Mouse (Mus musculus): ENCODE measurements around the gene Npff. TPM values are rescaled to one million over a fixed set of nuclear protein-coding genes. Genes with fewer than 3 reads are reported as not detected.

Npff gene
- polyA plus RNA-seq (2014; fragmentation: Nextera tagmentation; extraction: Ambion mirVana), result 2.3 and 3.1 TPM in 2 replicates

- Histone ChIP-seq H3K27me3 (ENCODE audit: control insufficient read depth, insufficient read depth, low read length) (no peaks in the 10 kb centered on the region), H3K36me3 (ENCODE audit: control insufficient read depth, insufficient read depth, low read length) (peaks cover 51% of the 10 kb centered on the region), H3K27ac (ENCODE audit: low read length) (no peak within 1 kb of the TSS), H3K4me2 (replicated peaks; ENCODE audit: low read depth, low read length) (no peak within 1 kb of the TSS), H3K4me1 (ENCODE audit: control insufficient read depth, insufficient read depth, low read length) (0 out of 2 replicates have a peak, but pooled peaks cover 2% of the 10 kb centered on the region), H3K9me3 (ENCODE audit: control insufficient read depth, low read depth, low read length) (no peaks in the 10 kb centered on the region), H3K4me3 (ENCODE audit: low read depth, low read length) (no peak within 1 kb of the TSS), H3K9ac (replicated peaks; ENCODE audit: low read depth, low read length) (no peak within 1 kb of the TSS)
- WGBS, result 4% methylated on average over 3 of the region's 3 CpGs
- ATAC-seq (ENCODE audit: insufficient number of reproducible peaks, insufficient read depth, low FRiP score, low read depth), result no peak
Observed at GRCm38 (mm10) chr15:102524892-102525485, at the start of gene Npff. Gene Npff (minus strand): TSS chr15:102524942.

DNA sequence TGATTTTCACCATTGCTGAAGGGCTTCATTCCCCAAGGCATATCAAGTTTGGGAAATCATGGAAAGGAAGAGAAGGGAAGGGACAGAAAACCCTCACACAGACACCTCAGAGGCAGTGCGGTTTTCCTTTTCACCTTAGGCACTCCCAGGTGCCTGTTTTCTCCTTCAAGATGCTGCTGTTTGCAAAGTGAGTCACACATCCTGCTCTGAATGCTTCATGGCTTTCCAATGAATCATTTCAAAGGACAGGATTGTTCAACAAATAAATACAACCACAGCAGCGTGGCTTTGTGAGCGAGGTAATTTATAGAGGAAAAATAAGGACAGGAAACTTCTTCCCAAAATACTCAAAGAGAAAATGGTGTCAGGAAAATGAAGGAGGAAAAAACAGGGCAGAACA lies 47.3 kb upstream of the Npff start:
- Histone ChIP-seq H3K9me3 (ENCODE audit: control insufficient read depth, low read depth, low read length) (no peaks in the 10 kb centered on the region), H3K27ac (ENCODE audit: low read length) (no peak overlapping the region), H3K27me3 (ENCODE audit: control insufficient read depth, insufficient read depth, low read length) (no peaks in the 10 kb centered on the region), H3K9ac (replicated peaks; ENCODE audit: low read depth, low read length) (no peak overlapping the region), H3K4me1 (ENCODE audit: control insufficient read depth, insufficient read depth, low read length) (0 out of 2 replicates have a peak, but pooled peaks cover 3% of the 10 kb centered on the region), H3K4me3 (ENCODE audit: low read depth, low read length) (no peak overlapping the region), H3K36me3 (ENCODE audit: control insufficient read depth, insufficient read depth, low read length) (no peaks in the 10 kb centered on the region), H3K4me2 (replicated peaks; ENCODE audit: low read depth, low read length) (no peak overlapping the region)
- ATAC-seq (ENCODE audit: insufficient number of reproducible peaks, insufficient read depth, low FRiP score, low read depth), result no peak
- 59% methylated on average over 3 of the region's 3 CpGs for WGBS

GRCm38 (mm10) chr15:102567849-102568248 lies 43.1 kb upstream of the Npff start:
- H3K4me3 ChIP-seq (ENCODE audit: low read depth, low read length), result no peak overlapping the region
- no peak overlapping the region for H3K9ac ChIP-seq (replicated peaks; ENCODE audit: low read depth, low read length)
- no peak overlapping the region for H3K27ac ChIP-seq (ENCODE audit: low read length)
- no peak for ATAC-seq (ENCODE audit: insufficient number of reproducible peaks, insufficient read depth, low FRiP score, low read depth)
- H3K4me2 ChIP-seq (replicated peaks; ENCODE audit: low read depth, low read length), result no peak overlapping the region
- no peaks in the 10 kb centered on the region for H3K27me3 ChIP-seq (ENCODE audit: control insufficient read depth, insufficient read depth, low read length)
- peaks cover 3% of the 10 kb centered on the region; the same call in 1 of the 2 replicates for H3K36me3 ChIP-seq (ENCODE audit: control insufficient read depth, insufficient read depth, low read length)
- 0 out of 2 replicates have a peak, but pooled peaks cover 3% of the 10 kb centered on the region for H3K4me1 ChIP-seq (ENCODE audit: control insufficient read depth, insufficient read depth, low read length)
- no peaks in the 10 kb centered on the region for H3K9me3 ChIP-seq (ENCODE audit: control insufficient read depth, low read depth, low read length)
- WGBS, result 78% methylated on average over 2 of the region's 2 CpGs

DNA sequence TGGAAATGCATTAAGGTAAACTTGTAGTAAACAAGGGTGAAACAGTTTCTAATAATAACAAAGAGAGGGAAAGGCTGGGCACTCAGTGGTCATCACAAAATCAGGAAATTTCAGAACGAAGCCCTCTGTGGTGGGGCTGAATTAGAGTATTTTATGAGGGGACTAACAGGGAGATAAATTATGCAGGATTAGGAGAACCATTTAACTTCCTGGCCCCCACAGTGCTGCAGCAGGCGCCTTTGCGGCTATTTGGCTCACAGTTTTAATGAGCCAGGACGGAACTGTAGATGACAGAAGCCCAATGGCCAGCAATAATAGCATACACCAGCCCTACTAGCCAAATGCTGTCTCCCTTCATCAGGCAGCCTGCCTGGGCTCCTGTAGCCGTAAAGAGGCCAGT lies 38.9 kb upstream of the Npff start:
- H3K9me3 ChIP-seq (ENCODE audit: control insufficient read depth, low read depth, low read length), result no peaks in the 10 kb centered on the region
- H3K4me2 ChIP-seq (replicated peaks; ENCODE audit: low read depth, low read length), result no peak overlapping the region
- no peak overlapping the region for H3K27ac ChIP-seq (ENCODE audit: low read length)
- no peaks in the 10 kb centered on the region for H3K4me1 ChIP-seq (ENCODE audit: control insufficient read depth, insufficient read depth, low read length)
- 86% methylated on average over 5 of the region's 5 CpGs for WGBS
- no peak overlapping the region for H3K4me3 ChIP-seq (ENCODE audit: low read depth, low read length)
- H3K36me3 ChIP-seq (ENCODE audit: control insufficient read depth, insufficient read depth, low read length), result peaks cover 12% of the 10 kb centered on the region; the same call in 1 of the 2 replicates
- no peak overlapping the region for H3K9ac ChIP-seq (replicated peaks; ENCODE audit: low read depth, low read length)
- no peak for ATAC-seq (ENCODE audit: insufficient number of reproducible peaks, insufficient read depth, low FRiP score, low read depth)
- H3K27me3 ChIP-seq (ENCODE audit: control insufficient read depth, insufficient read depth, low read length), result no peaks in the 10 kb centered on the region

GRCm38 (mm10) chr15:102563061-102563460 lies 38.3 kb upstream of the Npff start:
- H3K9ac ChIP-seq (replicated peaks; ENCODE audit: low read depth, low read length), result no peak overlapping the region
- ATAC-seq (ENCODE audit: insufficient number of reproducible peaks, insufficient read depth, low FRiP score, low read depth), result no peak
- H3K27ac ChIP-seq (ENCODE audit: low read length), result no peak overlapping the region
- H3K4me2 ChIP-seq (replicated peaks; ENCODE audit: low read depth, low read length), result no peak overlapping the region
- 73% methylated on average over 3 of the region's 3 CpGs for WGBS
- no peak overlapping the region for H3K4me3 ChIP-seq (ENCODE audit: low read depth, low read length)
- no peaks in the 10 kb centered on the region for H3K27me3 ChIP-seq (ENCODE audit: control insufficient read depth, insufficient read depth, low read length)
- H3K9me3 ChIP-seq (ENCODE audit: control insufficient read depth, low read depth, low read length), result no peaks in the 10 kb centered on the region
- H3K4me1 ChIP-seq (ENCODE audit: control insufficient read depth, insufficient read depth, low read length), result no peaks in the 10 kb centered on the region
- H3K36me3 ChIP-seq (ENCODE audit: control insufficient read depth, insufficient read depth, low read length), result peaks cover 12% of the 10 kb centered on the region; the same call in 1 of the 2 replicates

DNA sequence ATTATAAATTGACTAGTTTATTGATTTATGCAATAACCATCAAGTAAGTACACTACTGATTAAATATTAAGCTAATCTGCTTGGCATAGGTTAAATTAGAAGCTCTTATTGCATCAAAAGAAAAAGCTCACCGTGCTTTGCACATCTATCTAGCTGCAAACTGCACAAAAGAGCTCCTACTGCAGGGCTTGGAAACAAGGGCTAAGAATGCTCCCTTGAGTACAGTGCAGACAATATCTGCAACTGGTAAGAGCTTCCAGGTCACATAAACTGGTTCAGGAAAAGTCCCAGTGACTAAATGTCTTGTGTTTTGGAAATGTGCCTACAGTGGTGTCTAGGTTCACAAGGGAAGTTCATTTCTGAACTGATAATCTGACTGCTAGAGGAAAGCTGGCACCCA lies 37.7 kb upstream of the Npff start:
- H3K9me3 ChIP-seq (ENCODE audit: control insufficient read depth, low read depth, low read length), result no peaks in the 10 kb centered on the region
- ATAC-seq (ENCODE audit: insufficient number of reproducible peaks, insufficient read depth, low FRiP score, low read depth), result no peak

DNA sequence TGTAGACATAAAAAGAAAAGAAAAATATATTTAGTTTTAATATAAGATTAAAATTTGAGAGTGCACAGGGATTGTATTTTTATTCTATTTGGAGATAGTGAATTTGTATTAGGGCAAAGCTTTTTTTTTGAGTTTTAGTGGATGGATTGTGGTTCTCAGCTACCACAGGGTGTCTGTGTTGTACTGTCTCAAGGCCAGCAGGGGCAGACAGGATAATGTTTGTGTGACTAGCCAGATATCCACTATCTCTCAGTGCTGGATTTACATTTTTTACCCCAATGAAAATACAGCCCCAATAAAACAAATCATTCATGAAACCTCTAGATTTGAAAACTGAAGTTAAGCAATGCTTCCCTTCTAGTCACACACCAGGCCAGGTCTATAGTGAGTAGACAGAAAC lies 32.8 kb upstream of the Npff start:
- peaks cover 38% of the 10 kb centered on the region for H3K36me3 ChIP-seq (ENCODE audit: control insufficient read depth, insufficient read depth, low read length)
- H3K4me1 ChIP-seq (ENCODE audit: control insufficient read depth, insufficient read depth, low read length), result no peaks in the 10 kb centered on the region
- H3K9ac ChIP-seq (replicated peaks; ENCODE audit: low read depth, low read length), result no peak overlapping the region
- no peak overlapping the region for H3K27ac ChIP-seq (ENCODE audit: low read length)
- H3K27me3 ChIP-seq (ENCODE audit: control insufficient read depth, insufficient read depth, low read length), result no peaks in the 10 kb centered on the region
- H3K4me3 ChIP-seq (ENCODE audit: low read depth, low read length), result no peak overlapping the region
- no peaks in the 10 kb centered on the region for H3K9me3 ChIP-seq (ENCODE audit: control insufficient read depth, low read depth, low read length)
- ATAC-seq (ENCODE audit: insufficient number of reproducible peaks, insufficient read depth, low FRiP score, low read depth), result no peak
- no peak overlapping the region for H3K4me2 ChIP-seq (replicated peaks; ENCODE audit: low read depth, low read length)

More for the DNA sequence above, 37.7 kb upstream of the Npff start:
- Histone ChIP-seq H3K4me2 (replicated peaks; ENCODE audit: low read depth, low read length) (no peak overlapping the region), H3K27me3 (ENCODE audit: control insufficient read depth, insufficient read depth, low read length) (no peaks in the 10 kb centered on the region), H3K4me1 (ENCODE audit: control insufficient read depth, insufficient read depth, low read length) (no peaks in the 10 kb centered on the region), H3K36me3 (ENCODE audit: control insufficient read depth, insufficient read depth, low read length) (peaks cover 12% of the 10 kb centered on the region; the same call in 1 of the 2 replicates), H3K9ac (replicated peaks; ENCODE audit: low read depth, low read length) (no peak overlapping the region), H3K4me3 (ENCODE audit: low read depth, low read length) (no peak overlapping the region), H3K27ac (ENCODE audit: low read length) (no peak overlapping the region)
- WGBS, result 86% methylated on average over 1 of the region's 1 CpGs

DNA sequence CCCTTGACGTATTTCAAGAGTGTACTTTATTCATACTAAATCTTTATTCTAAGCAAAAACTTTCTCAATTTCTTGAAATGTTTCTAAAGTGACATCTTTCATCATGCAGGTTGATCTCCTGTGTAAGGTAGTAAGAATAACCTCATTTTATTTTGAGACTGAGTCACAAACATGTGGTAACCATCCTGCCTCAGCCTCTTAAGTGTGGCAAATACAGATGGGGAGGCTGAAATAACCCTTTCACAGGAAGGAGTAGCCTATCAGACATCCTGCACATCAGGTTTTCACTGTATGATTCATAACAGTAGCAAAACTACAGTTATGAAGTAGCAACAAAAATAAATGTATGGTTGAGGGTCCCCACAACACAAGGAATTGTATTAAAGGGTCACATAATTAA lies 30.8 kb upstream of the Npff start:
- Histone ChIP-seq H3K4me3 (ENCODE audit: low read depth, low read length) (no peak overlapping the region), H3K27ac (ENCODE audit: low read length) (no peak overlapping the region), H3K4me2 (replicated peaks; ENCODE audit: low read depth, low read length) (no peak overlapping the region), H3K36me3 (ENCODE audit: control insufficient read depth, insufficient read depth, low read length) (peaks cover 49% of the 10 kb centered on the region), H3K9ac (replicated peaks; ENCODE audit: low read depth, low read length) (no peak overlapping the region), H3K4me1 (ENCODE audit: control insufficient read depth, insufficient read depth, low read length) (no peaks in the 10 kb centered on the region), H3K27me3 (ENCODE audit: control insufficient read depth, insufficient read depth, low read length) (no peaks in the 10 kb centered on the region), H3K9me3 (ENCODE audit: control insufficient read depth, low read depth, low read length) (no peaks in the 10 kb centered on the region)
- whole genome bisulfite sequencing, result 86% methylated on average over 1 of the region's 1 CpGs
- no peak for ATAC-seq (ENCODE audit: insufficient number of reproducible peaks, insufficient read depth, low FRiP score, low read depth)

GRCm38 (mm10) chr15:102552599-102552998 lies 27.9 kb upstream of the Npff start:
- no peaks in the 10 kb centered on the region for H3K9me3 ChIP-seq (ENCODE audit: control insufficient read depth, low read depth, low read length)
- peaks cover 51% of the 10 kb centered on the region for H3K36me3 ChIP-seq (ENCODE audit: control insufficient read depth, insufficient read depth, low read length)
- H3K27ac ChIP-seq (ENCODE audit: low read length), result no peak overlapping the region

More at GRCm38 (mm10) chr15:102552599-102552998, 27.9 kb upstream of the Npff start:
- no peak for ATAC-seq (ENCODE audit: insufficient number of reproducible peaks, insufficient read depth, low FRiP score, low read depth)
- Histone ChIP-seq H3K4me3 (ENCODE audit: low read depth, low read length) (no peak overlapping the region), H3K9ac (replicated peaks; ENCODE audit: low read depth, low read length) (no peak overlapping the region), H3K4me2 (replicated peaks; ENCODE audit: low read depth, low read length) (no peak overlapping the region), H3K27me3 (ENCODE audit: control insufficient read depth, insufficient read depth, low read length) (no peaks in the 10 kb centered on the region), H3K4me1 (ENCODE audit: control insufficient read depth, insufficient read depth, low read length) (no peaks in the 10 kb centered on the region)
- 95% methylated on average over 5 of the region's 5 CpGs for WGBS
